Mouse (Mus musculus): ENCODE results near the gene Polr1a. TPM values are rescaled to one million over a fixed set of nuclear protein-coding genes. Genes with fewer than 3 reads are reported as not detected.

Gene Polr1a
- polyA plus RNA-seq, 1 experiment from 2014 or later, result 39.6 TPM

- no peaks in the 10 kb centered on the region for H3K27me3 ChIP-seq
- ATAC-seq (no peak), DNase-seq (ENCODE audit: low read depth, low spot score) (no peak)
- POLR2A ChIA-PET, result no interaction called here
- in situ Hi-C loops (cut with MboI; ENCODE audit: low pct_unique_long_range_greater_than_20kb), result no loop called here
- CTCF ChIA-PET, result no interaction called here
- no peak for TF ChIP-seq CTCF (IDR thresholded peaks at IDR 0.05)
These were observed 61.3 kb downstream of the Polr1a start for GRCm38 (mm10) chr6:71970154-71970553.

- TF ChIP-seq CTCF (IDR thresholded peaks at IDR 0.05), result no peak
- no peaks in the 10 kb centered on the region for H3K27me3 ChIP-seq
- CTCF ChIA-PET, result no interaction called here
- in situ Hi-C loops (cut with MboI; ENCODE audit: low pct_unique_long_range_greater_than_20kb), result loop anchor here (25.0 kb wide), 1 partner anchor 586 kb away; no protein-coding TSS in a partner anchor
- ATAC-seq (no peak), DNase-seq (ENCODE audit: low read depth, low spot score) (no peak)
- POLR2A ChIA-PET, result no interaction called here
These were observed 67.7 kb downstream of the Polr1a start for GRCm38 (mm10) chr6:71976592-71976991.

- POLR2A ChIA-PET, result interaction anchor here (0.6 kb wide), 1 partner anchor 58 kb away, joined by 3 read pairs; no protein-coding TSS in a partner anchor
- ATAC-seq (no peak), DNase-seq (ENCODE audit: low read depth, low spot score) (no peak)
- no peak for TF ChIP-seq CTCF (IDR thresholded peaks at IDR 0.05)
- CTCF ChIA-PET, result interaction anchor here (1.0 to 1.7 kb wide), 2 partner anchors 9 to 116 kb away, joined by 3 to 5 read pairs; no protein-coding TSS in a partner anchor
- in situ Hi-C loops (cut with MboI; ENCODE audit: low pct_unique_long_range_greater_than_20kb), result loop anchor here (25.0 kb wide), 1 partner anchor 582 kb away; no protein-coding TSS in a partner anchor
- H3K27me3 ChIP-seq, result no peaks in the 10 kb centered on the region
These were observed 71.3 kb downstream of the Polr1a start for GRCm38 (mm10) chr6:71980165-71980564.

- ChIA-PET CTCF (interaction anchor here (1.0 to 1.7 kb wide), 2 partner anchors 9 to 115 kb away, joined by 3 to 5 read pairs; no protein-coding TSS in a partner anchor), POLR2A (interaction anchor here (0.6 kb wide), 1 partner anchor 59 kb away, joined by 3 read pairs; no protein-coding TSS in a partner anchor)
- in situ Hi-C loops (cut with MboI; ENCODE audit: low pct_unique_long_range_greater_than_20kb), result loop anchor here (25.0 kb wide), 1 partner anchor 582 kb away; no protein-coding TSS in a partner anchor
- TF ChIP-seq CTCF (IDR thresholded peaks at IDR 0.05), result no peak
- H3K27me3 ChIP-seq, result no peaks in the 10 kb centered on the region
- DNase-seq (ENCODE audit: low read depth, low spot score) (no peak), ATAC-seq (no peak)
These were observed 71.7 kb downstream of the Polr1a start for GRCm38 (mm10) chr6:71980587-71980986.

GRCm38 (mm10) chr6:71981450-71981849 is 72.6 kb downstream of the Polr1a start:
- in situ Hi-C loops (cut with MboI; ENCODE audit: low pct_unique_long_range_greater_than_20kb), result loop anchor here (25.0 kb wide), 1 partner anchor 581 kb away; no protein-coding TSS in a partner anchor
- ATAC-seq, result no peak

GRCm38 (mm10) chr6:71985984-71986383 is 77.1 kb downstream of the Polr1a start:
- POLR2A ChIA-PET, result interaction anchor here (0.7 kb wide), 1 partner anchor 64 kb away, joined by 4 read pairs; no protein-coding TSS in a partner anchor

More at GRCm38 (mm10) chr6:71981450-71981849, 72.6 kb downstream of the Polr1a start:
- CTCF ChIA-PET, result no interaction called here
- DNase-seq (ENCODE audit: low read depth, low spot score), result no peak
- no peak for TF ChIP-seq CTCF (IDR thresholded peaks at IDR 0.05)
- H3K27me3 ChIP-seq, result no peaks in the 10 kb centered on the region
- POLR2A ChIA-PET, result no interaction called here

GRCm38 (mm10) chr6:71987546-71988248 is 78.8 kb downstream of the Polr1a start:
- no peaks in the 10 kb centered on the region for H3K27me3 ChIP-seq
- CTCF ChIA-PET, result interaction anchor here (0.8 to 1.3 kb wide), 3 partner anchors 15 to 70 kb away, joined by 3 read pairs; no protein-coding TSS in a partner anchor
- POLR2A ChIA-PET, result interaction anchor here (1.1 kb wide), 1 partner anchor 21 kb away, joined by 3 read pairs; no protein-coding TSS in a partner anchor
- ATAC-seq (no peak), DNase-seq (ENCODE audit: low read depth, low spot score) (no peak)
- in situ Hi-C loops (cut with MboI; ENCODE audit: low pct_unique_long_range_greater_than_20kb), result loop anchor here (25.0 kb wide), 1 partner anchor 575 kb away; no protein-coding TSS in a partner anchor
- TF ChIP-seq CTCF (IDR thresholded peaks at IDR 0.05), result no peak

More at GRCm38 (mm10) chr6:71985984-71986383, 77.1 kb downstream of the Polr1a start:
- in situ Hi-C loops (cut with MboI; ENCODE audit: low pct_unique_long_range_greater_than_20kb), result loop anchor here (25.0 kb wide), 1 partner anchor 576 kb away; no protein-coding TSS in a partner anchor
- ATAC-seq (no peak), DNase-seq (ENCODE audit: low read depth, low spot score) (no peak)
- H3K27me3 ChIP-seq, result no peaks in the 10 kb centered on the region
- CTCF ChIA-PET, result interaction anchor here (0.6 kb wide), 1 partner anchor 85 kb away, joined by 3 read pairs; no protein-coding TSS in a partner anchor
- no peak for TF ChIP-seq CTCF (IDR thresholded peaks at IDR 0.05)

- no peak for TF ChIP-seq CTCF (IDR thresholded peaks at IDR 0.05)
- no peaks in the 10 kb centered on the region for H3K27me3 ChIP-seq
- ATAC-seq (peak; percentile 83), DNase-seq (ENCODE audit: low read depth, low spot score) (peak; percentile 87)
- in situ Hi-C loops (cut with MboI; ENCODE audit: low pct_unique_long_range_greater_than_20kb), result loop anchor here (5.0 to 25.0 kb wide), 2 partner anchors 108 to 573 kb away; partner anchors contain the start of gene St3gal5
- CTCF ChIA-PET, result interaction anchor here (2.4 to 3.5 kb wide), 3 partner anchors 9 to 109 kb away, joined by 5 to 11 read pairs (median 11); no protein-coding TSS in a partner anchor
- POLR2A ChIA-PET, result interaction anchor here (0.6 to 1.5 kb wide), 3 partner anchors 61 to 108 kb away, joined by 3 to 5 read pairs (median 3); no protein-coding TSS in a partner anchor
These were observed 80.9 kb downstream of the Polr1a start for GRCm38 (mm10) chr6:71989647-71990351.

GRCm38 (mm10) chr6:71990371-71990837 is 81.6 kb downstream of the Polr1a start:
- CTCF ChIA-PET, result interaction anchor here (1.6 to 3.5 kb wide), 4 partner anchors 10 to 109 kb away, joined by 3 to 11 read pairs (median 8); no protein-coding TSS in a partner anchor
- no peak for TF ChIP-seq CTCF (IDR thresholded peaks at IDR 0.05)
- POLR2A ChIA-PET, result interaction anchor here (1.1 kb wide), 1 partner anchor 69 kb away, joined by 3 read pairs; no protein-coding TSS in a partner anchor
- in situ Hi-C loops (cut with MboI; ENCODE audit: low pct_unique_long_range_greater_than_20kb), result loop anchor here (5.0 to 25.0 kb wide), 2 partner anchors 107 to 572 kb away; partner anchors contain the start of gene St3gal5
- ATAC-seq (no peak), DNase-seq (ENCODE audit: low read depth, low spot score) (no peak)
- H3K27me3 ChIP-seq, result no peaks in the 10 kb centered on the region
